Mouse (Mus musculus) cerebellum, postnatal 25 days (tissue): Measurements from ENCODE around the gene Tnfrsf1a.

ENCODE experiments used
- DNase-seq, 2 experiments: peaks; one replicate each; pipeline ENCODE4 v3.0.0; 2021; ENCODE audit warnings: mixed read lengths in 2 of 2

Gene Tnfrsf1a

GRCm38 (mm10) chr6:125355197-125355741 lies 6.1 kb downstream of the Tnfrsf1a start:
- DNase-seq: no peak

DNA sequence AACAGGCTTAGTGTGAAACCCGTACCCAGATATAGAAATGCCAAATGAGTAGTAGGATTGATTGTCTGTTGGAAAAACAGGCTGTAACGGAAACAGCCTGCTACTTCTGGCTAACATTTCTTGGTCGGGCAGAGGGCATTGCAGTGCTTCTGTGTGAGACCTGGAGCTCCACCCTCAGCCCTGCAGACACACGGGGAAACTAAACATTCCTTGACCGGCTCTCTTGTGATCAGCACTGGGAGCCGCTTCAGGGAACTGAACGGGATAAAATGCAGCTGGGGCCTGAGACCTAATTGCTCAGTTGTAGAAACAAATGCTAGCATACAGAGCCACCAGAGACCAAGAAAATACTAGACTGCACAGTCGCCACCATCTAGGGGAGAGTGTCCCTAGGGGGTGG lies 7.1 kb downstream of the Tnfrsf1a start:
- no peak for DNase-seq

DNA sequence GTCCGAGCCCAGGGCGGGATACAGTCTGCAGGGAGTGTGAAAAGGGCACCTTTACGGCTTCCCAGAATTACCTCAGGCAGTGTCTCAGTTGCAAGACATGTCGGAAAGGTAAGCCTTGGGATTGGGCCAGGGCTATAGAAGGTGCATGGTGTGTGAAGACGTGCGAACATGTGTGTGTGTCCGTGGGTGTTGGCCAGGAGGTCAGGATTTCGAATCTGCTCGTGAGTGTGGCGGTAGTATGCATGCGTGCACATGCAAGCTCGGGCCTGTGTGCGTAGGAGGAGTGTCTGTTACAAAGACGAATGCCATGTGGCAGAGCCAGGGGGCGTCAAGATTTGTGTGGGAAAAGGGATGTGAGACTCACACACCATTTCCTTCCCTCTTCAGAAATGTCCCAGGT lies 8.2 kb downstream of the Tnfrsf1a start:
- no peak for DNase-seq

GRCm38 (mm10) chr6:125359999-125360398 lies 10.8 kb downstream of the Tnfrsf1a start:
- no peak for DNase-seq

DNA sequence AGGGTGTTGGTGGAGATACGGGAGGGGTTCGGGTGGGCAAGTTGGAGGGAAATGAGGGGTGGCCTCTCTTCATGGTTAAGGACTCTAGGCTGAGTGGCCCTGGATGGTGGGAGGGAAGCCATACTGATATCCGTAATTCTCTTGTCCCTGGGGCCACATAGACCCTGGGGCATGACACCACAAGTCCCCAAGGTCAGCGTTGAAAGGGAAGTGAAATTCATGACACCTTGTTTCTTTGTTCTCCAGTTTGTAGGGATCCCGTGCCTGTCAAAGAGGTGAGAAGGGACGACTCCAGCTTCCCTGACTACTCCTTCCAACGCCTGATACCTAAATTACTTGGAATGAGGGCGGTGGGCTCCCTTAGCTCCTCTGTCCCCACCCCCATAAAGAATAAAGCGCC lies 11.7 kb downstream of the Tnfrsf1a start:
- no peak for DNase-seq

DNA sequence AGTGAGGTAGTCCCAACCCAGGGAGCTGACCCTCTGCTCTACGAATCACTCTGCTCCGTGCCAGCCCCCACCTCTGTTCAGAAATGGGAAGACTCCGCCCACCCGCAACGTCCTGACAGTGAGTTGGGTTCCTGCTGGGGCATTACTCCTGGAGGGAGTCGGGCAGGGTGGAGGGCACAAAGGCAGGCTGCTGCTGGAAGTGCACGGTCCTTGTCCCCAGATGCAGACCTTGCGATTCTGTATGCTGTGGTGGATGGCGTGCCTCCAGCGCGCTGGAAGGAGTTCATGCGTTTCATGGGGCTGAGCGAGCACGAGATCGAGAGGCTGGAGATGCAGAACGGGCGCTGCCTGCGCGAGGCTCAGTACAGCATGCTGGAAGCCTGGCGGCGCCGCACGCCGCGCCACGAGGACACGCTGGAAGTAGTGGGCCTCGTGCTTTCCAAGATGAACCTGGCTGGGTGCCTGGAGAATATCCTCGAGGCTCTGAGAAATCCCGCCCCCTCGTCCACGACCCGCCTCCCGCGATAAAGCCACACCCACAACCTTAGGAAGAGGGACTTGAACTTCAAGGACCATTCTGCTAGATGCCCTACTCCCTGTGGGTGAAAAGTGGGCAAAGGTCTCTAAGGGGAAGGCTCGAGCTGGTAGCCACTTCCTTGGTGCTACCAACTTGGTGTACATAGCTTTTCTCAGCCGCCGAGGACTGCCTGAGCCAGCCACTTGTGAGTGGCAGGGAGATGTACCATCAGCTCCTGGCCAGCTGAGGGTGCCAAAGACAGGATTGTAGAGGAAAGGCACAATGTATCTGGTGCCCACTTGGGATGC lies 12.5 kb downstream of the Tnfrsf1a start:
- peak in 1 of 2 experiments; percentile 41 for DNase-seq

DNA sequence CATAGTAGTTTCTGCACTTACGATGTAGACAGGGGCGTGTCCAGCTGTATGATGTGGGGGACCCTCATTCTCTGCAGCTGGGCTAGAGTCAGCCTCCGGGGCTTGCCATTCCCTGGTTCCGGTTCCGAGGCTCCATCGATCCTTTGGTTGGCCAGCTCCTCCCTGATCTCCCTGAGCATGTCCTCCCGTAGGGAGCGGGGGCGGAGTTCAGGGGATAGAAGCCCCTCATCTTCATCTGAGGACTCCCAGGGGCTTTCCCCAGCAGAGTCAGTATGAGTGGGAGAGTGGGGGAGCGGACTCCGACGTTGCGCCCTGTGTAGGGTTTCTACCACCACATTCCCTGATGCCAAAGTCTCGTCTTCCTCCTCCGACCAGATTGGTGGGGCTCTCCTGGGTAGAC lies 13.9 kb downstream of the Tnfrsf1a start:
- DNase-seq: no peak

DNA sequence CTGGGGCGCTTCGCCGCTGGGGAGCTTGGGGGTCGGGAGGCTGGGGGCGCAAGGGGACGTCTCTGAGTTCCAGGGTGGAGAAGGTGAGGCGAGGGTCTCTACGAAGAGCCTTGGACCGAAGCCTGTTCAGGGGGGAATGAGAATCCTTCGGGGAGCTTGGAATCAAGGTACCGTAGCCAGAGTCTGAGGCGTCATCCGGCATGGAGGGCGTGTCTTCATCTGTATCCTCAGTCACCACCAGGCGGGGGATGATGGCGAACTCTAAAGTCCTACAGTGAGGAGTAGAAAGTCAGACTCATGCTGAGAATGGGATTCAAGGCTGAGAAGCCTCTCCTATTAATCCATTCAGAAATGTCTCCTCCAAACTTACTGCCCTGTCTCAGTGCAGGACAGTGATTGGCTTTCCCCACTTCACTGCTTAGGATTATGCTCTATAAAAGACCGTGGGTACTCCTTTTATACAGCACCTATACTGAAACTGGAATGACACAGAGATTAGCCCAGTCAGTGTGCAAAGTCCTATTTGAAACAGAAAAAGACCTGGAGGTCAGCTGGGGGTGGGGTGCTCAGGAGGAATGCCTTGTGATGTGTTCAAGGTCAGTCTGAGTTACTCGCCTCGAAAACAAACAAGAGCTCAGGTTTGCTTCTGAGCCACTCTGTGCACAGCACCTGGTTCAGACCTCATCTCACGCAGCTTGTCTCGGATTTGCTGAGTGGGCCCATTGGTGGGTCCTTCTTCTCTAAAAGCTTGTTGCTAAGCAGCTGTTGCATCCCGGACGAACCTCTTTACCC lies 14.5 kb downstream of the Tnfrsf1a start:
- DNase-seq: no peak

- no peak for DNase-seq
Measured at GRCm38 (mm10) chr6:125364448-125364847, 15.3 kb downstream of the Tnfrsf1a start.

DNA sequence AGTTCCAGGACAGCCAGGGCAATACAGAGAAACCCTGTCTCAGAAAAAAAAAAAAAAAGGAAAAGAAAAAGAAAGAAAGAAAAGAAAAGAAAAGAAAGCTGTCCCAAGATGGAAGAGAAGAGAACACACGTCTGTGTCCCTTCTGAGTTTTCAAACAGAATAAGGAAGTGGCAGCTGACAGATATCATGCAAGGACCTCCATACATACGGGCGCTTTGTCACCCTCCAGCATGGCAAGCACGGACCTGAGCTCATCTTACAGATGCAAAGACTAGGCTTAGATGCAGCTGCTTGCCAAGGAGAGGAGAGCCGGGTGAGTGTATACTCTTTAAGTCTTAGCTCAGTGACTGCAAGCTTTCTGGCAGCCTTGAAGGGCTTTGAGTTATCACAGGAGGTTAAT lies 16.4 kb downstream of the Tnfrsf1a start:
- DNase-seq: no peak

DNA sequence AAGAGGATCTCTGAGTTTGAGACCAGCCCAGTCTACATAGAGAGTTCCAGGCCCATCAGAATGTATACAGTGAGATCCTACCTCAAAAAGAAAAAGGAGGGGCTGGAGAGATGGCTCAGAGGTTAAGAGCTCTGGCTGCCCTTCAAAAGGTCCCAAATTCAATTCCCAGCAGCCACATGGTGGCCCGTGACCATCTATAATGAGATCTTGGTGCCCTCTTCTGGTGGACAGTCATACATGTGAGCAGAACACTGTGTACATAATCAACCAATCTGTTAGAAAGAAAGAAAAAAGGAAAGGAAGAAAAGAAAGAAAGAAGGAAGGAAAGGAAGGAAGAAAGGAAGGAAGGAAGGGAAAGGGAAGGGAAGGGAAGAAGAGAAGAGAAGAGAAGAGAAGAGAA lies 17.0 kb downstream of the Tnfrsf1a start:
- no peak for DNase-seq

GRCm38 (mm10) chr6:125367758-125368371 lies 18.7 kb downstream of the Tnfrsf1a start:
- DNase-seq: no peak

GRCm38 (mm10) chr6:125377042-125377441 lies 27.9 kb downstream of the Tnfrsf1a start:
- DNase-seq: no peak

GRCm38 (mm10) chr6:125377582-125378451 lies 28.7 kb downstream of the Tnfrsf1a start:
- no peak for DNase-seq

DNA sequence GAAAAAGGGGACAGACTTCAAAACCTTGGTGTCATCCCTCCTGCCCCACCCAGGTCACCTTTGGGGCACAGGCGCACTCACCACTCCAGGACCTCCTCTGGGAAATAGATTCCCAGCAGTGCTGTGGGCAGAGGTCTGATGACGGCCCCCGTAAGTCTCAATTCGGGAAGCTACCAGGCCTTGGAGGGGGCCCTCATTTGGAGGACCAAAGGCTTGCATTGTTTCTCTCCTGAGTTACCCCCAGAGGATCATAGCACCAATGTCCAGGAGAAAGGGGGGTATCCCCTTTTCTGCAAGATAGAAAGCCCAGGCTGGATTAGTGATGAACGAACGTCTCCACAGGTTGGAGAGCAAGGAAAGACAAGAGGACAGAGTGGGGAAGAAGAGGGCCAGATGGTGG lies 29.5 kb downstream of the Tnfrsf1a start:
- no peak for DNase-seq

- DNase-seq: no peak
Measured at GRCm38 (mm10) chr6:125379781-125380180, 30.6 kb downstream of the Tnfrsf1a start.

GRCm38 (mm10) chr6:125380372-125381360 lies 31.5 kb downstream of the Tnfrsf1a start, which contains the start of gene Plekhg6:
Plekhg6 (minus strand) TSS chr6:125380793.
- peak in 1 of 2 experiments; percentile 40 for DNase-seq

DNA sequence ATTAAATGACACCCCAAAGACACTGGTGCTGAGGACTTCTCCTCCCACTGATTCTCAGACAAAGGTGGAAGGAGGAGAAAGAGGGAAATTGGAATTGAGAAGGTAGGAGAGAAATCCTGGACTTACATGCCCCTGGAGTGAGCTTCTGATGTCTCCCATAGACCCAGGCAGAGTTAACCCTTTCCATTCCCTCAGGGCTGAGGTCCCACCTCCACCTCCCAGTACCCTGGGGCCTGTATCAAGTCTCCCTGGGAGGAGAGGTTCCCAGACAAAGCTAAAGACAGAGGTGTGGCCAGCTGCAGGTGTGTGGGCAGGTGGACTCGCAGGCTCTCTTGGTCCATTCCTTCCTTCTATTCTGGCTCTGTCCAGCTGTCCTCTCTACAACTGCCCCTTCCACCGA lies 32.9 kb downstream of the Tnfrsf1a start:
- DNase-seq: no peak

- DNase-seq: no peak
Measured at GRCm38 (mm10) chr6:125385066-125385974, 36.2 kb downstream of the Tnfrsf1a start.

DNA sequence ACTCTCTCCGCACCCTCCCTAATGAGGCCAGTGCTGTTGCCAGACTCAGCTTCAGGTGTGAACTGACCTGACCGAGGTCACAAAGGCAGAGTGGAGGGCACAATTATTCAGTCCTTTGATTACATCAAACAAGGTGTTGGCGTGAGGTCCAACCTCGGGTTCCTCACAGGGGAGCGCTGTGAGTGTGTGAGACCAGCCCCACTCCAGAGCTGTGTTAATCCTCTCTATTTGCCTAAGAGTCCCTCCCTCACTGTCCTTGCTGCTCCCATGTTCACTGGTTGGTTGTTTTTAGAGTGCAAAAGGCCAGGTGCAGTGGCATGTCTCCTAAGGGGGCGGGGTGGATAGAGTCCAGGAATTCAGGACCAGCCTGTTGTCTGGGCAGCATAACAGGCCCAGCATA lies 36.9 kb downstream of the Tnfrsf1a start:
- no peak for DNase-seq
